Mouse (Mus musculus) heart, postnatal 4 days (tissue): Measurements from ENCODE around the gene Btbd35f19. TPM values are rescaled to one million over a fixed set of nuclear protein-coding genes. Genes with fewer than 3 reads are reported as not detected.
"Not testable (repeated sequence)": the region's sequence is repeated elsewhere in the genome, so short reads cannot be mapped to it uniquely, and the experiment has no call there.

Experiments used
- DNase-seq: peaks from one replicate; pipeline ENCODE4 v3.0.0; 2021
- total RNA-seq, 2 experiments: library from RNA; stranded (reverse); gene quantifications; 2 replicates each; pipeline ENCODE4 v1.2.3; 2021

The Btbd35f19 gene
- not detected for total RNA-seq

- DNase-seq, result not testable (repeated sequence)
These were observed at the start of gene Btbd35f19 for GRCm38 (mm10) chrX:31383818-31384217. Gene Btbd35f19, minus strand, starts transcription at chrX:31383918.

GRCm38 (mm10) chrX:31341924-31342323 lies 41.8 kb downstream of the Btbd35f19 start:
- DNase-seq, result peak; percentile 4

GRCm38 (mm10) chrX:31336154-31336553 lies 47.6 kb downstream of the Btbd35f19 start, which contains the start of gene Btbd35f26:
Gene Btbd35f26, plus strand, starts transcription at chrX:31336454.
- not testable (repeated sequence) for DNase-seq

Other genes with a start within 250 kb of the Btbd35f19 start
- not detected for gene Spin2f, start 130.0 kb downstream of the Btbd35f19 start, total RNA-seq
- gene Btbd35f26, start 47.5 kb downstream of the Btbd35f19 start, total RNA-seq, result not detected
- gene Gm21883, start 190.4 kb upstream of the Btbd35f19 start, total RNA-seq, result not detected
- gene Spin2e, start 235.0 kb upstream of the Btbd35f19 start, total RNA-seq, result not detected